Mouse (Mus musculus) left cerebral cortex, postnatal 25 days (tissue): ENCODE results near the gene 1700113H08Rik. TPM values are rescaled to one million over a fixed set of nuclear protein-coding genes. Genes with fewer than 3 reads are reported as not detected.
A peak's percentile ranks its signal among the peaks of the same experiment; 100 is the strongest.

Experiments
- DNase-seq, 2 experiments: peaks; one replicate each; pipeline ENCODE4 v3.0.0; 2022; ENCODE audit warnings: low spot score in 2 of 2, mixed read lengths in 1 of 2
- intact Hi-C: fragments of 180-260 bp; cut with DNase I; formaldehyde crosslinking; loops from one replicate; pipeline ENCODE4 v1.15.1; 2025
- total RNA-seq, 2 experiments: library from RNA; stranded (reverse); gene quantifications; 2 replicates each; pipeline ENCODE4 v1.2.3; 2021

1700113H08Rik gene
- total RNA-seq, 2 experiments from 2014 or later, result not detected

GRCm38 (mm10) chr10:87058251-87058925 lies 543 bp downstream of the 1700113H08Rik start:
- DNase-seq, result peak; percentile 77 to 81
- intact Hi-C loops, result no loop called here

GRCm38 (mm10) chr10:87058926-87059325 lies 1.1 kb downstream of the 1700113H08Rik start:
- DNase-seq, result no peak
- intact Hi-C loops, result no loop called here

GRCm38 (mm10) chr10:87059447-87059846 lies 1.6 kb downstream of the 1700113H08Rik start:
- intact Hi-C loops, result no loop called here
- DNase-seq, result no peak

- intact Hi-C loops, result no loop called here
- DNase-seq, result peak; percentile 49 to 92
Measured at GRCm38 (mm10) chr10:87084236-87084635, 26.4 kb downstream of the 1700113H08Rik start.

GRCm38 (mm10) chr10:87087646-87088045 lies 29.8 kb downstream of the 1700113H08Rik start:
- no peak for DNase-seq

GRCm38 (mm10) chr10:87094249-87094648 lies 36.4 kb downstream of the 1700113H08Rik start:
- DNase-seq, result peak; percentile 39 to 62
- intact Hi-C loops, result loop anchor here (1.0 to 5.0 kb wide), 2 partner anchors 67 to 410 kb away; no protein-coding TSS in a partner anchor

More at GRCm38 (mm10) chr10:87087646-87088045, 29.8 kb downstream of the 1700113H08Rik start:
- intact Hi-C loops, result loop anchor here (5.0 kb wide), 1 partner anchor 125 kb away; no protein-coding TSS in a partner anchor

GRCm38 (mm10) chr10:87098722-87099121 lies 40.9 kb downstream of the 1700113H08Rik start:
- no peak for DNase-seq

GRCm38 (mm10) chr10:87100668-87101067 lies 42.8 kb downstream of the 1700113H08Rik start:
- no peak for DNase-seq
- intact Hi-C loops, result no loop called here

More at GRCm38 (mm10) chr10:87098722-87099121, 40.9 kb downstream of the 1700113H08Rik start:
- intact Hi-C loops, result no loop called here

- DNase-seq, result no peak
- intact Hi-C loops, result no loop called here
Measured at GRCm38 (mm10) chr10:87101265-87101950, 43.6 kb downstream of the 1700113H08Rik start.

- no peak for DNase-seq
- intact Hi-C loops, result no loop called here
Measured at GRCm38 (mm10) chr10:87101951-87102320, 44.1 kb downstream of the 1700113H08Rik start.

- intact Hi-C loops, result no loop called here
- no peak for DNase-seq
Measured at GRCm38 (mm10) chr10:87102455-87102854, 44.6 kb downstream of the 1700113H08Rik start.

- intact Hi-C loops, result no loop called here
- no peak for DNase-seq
Measured at GRCm38 (mm10) chr10:87103286-87103685, 45.4 kb downstream of the 1700113H08Rik start.

GRCm38 (mm10) chr10:87107565-87108297 lies 49.9 kb downstream of the 1700113H08Rik start:
- intact Hi-C loops, result no loop called here
- peak; percentile 30 to 60 for DNase-seq

GRCm38 (mm10) chr10:87108333-87108732 lies 50.5 kb downstream of the 1700113H08Rik start:
- DNase-seq, result no peak
- intact Hi-C loops, result no loop called here

GRCm38 (mm10) chr10:87109038-87109771 lies 51.4 kb downstream of the 1700113H08Rik start:
- DNase-seq, result peak; percentile 56 to 64
- intact Hi-C loops, result no loop called here

- DNase-seq, result peak in 1 of 2 experiments; percentile 17
- intact Hi-C loops, result no loop called here
Measured at GRCm38 (mm10) chr10:87110909-87111308, 53.1 kb downstream of the 1700113H08Rik start.

GRCm38 (mm10) chr10:87125094-87125493 lies 67.2 kb downstream of the 1700113H08Rik start:
- DNase-seq, result peak in 1 of 2 experiments; percentile 30
- intact Hi-C loops, result no loop called here

- intact Hi-C loops, result no loop called here
- no peak for DNase-seq
Measured at GRCm38 (mm10) chr10:87126186-87126824, 68.5 kb downstream of the 1700113H08Rik start.

GRCm38 (mm10) chr10:87151050-87151449 lies 93.2 kb downstream of the 1700113H08Rik start:
- DNase-seq, result no peak
- intact Hi-C loops, result no loop called here
